Mouse (Mus musculus): ENCODE data around the gene Ube2c.

DNA sequence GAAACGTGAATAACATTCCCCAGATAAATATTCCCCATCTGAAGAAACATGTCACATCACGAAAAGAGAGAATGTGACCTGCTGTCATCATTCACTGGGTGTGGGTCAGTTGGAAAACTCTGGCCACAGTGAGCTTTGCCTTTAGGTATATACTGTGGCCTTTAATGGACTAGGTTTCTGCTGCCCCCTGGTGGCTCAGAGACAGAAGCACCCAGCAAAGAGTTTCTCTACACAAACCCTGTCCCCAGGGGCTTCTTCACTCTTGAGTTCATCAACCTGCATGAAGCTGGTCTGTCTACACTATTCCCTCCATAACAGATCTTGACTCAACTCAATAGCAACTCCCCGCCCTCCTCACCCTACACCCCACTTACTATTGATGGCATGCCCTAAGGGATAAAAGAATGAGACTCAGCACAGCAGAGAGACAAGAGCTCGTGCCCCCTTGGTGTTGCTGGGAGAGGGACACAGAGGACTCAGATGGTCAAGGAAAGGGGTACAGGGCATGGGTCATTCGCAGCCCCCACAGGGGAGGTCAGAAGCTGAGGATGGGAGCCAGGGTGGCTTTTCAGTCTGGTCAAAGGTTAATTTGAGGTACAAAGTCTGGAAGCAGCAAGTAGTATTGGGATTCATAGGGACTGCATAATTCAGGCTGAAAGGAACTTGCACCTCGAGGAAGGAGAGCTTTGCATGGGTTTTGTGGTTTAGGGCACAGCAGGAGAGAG is 43.6 kb upstream of the Ube2c start:
- TF ChIP-seq TCF12 (IDR thresholded peaks at IDR 0.05; ENCODE audit: insufficient read depth, poor library complexity, severe bottlenecking) (no peak), MYOG (IDR thresholded peaks at IDR 0.05; ENCODE audit: control insufficient read depth in 1 of 3, insufficient read depth in 1 of 3, insufficient read length in 2 of 3, low read depth in 2 of 3) (no peak), MAX (IDR thresholded peaks at IDR 0.05; ENCODE audit: low read depth) (no peak), POLR2A (IDR thresholded peaks at IDR 0.05; ENCODE audit: insufficient read length, low read depth) (no peak)
